Mouse (Mus musculus) spleen, postnatal 0 days (tissue): ENCODE data around the gene Adarb1. TPM values are rescaled to one million over a fixed set of nuclear protein-coding genes. Genes with fewer than 3 reads are reported as not detected.

Source experiments
- polyA plus RNA-seq: library from polyadenylated mRNA; unstranded; fragments of >200 nt; fragmentation: Nextera tagmentation; extraction: Ambion mirVana; gene quantifications from 2 replicates; pipeline ENCODE4 v1.2.1, GENCODE M21; 2015

Gene Adarb1
- polyA plus RNA-seq: 1.8 and 2.9 TPM in 2 replicates

GRCm38 (mm10) chr10:77418138-77418537 lies at the start of gene Adarb1:
Gene Adarb1, minus strand, starts transcription at chr10:77418270.

GRCm38 (mm10) chr10:77258704-77259621 lies 159.1 kb downstream of the Adarb1 start, which contains the start of gene Pofut2:
Gene Pofut2, plus strand, starts transcription at chr10:77259218.

Other genes starting within 250 kb of the Adarb1 start
- 27.4 and 35.2 TPM in 2 replicates for gene Pofut2, start 159.1 kb downstream of the Adarb1 start, polyA plus RNA-seq
- gene Fam207a, start 97.5 kb upstream of the Adarb1 start, polyA plus RNA-seq: 23.5 and 23.9 TPM in 2 replicates
- gene Itgb2, start 112.0 kb upstream of the Adarb1 start, polyA plus RNA-seq: 36.5 and 50.0 TPM in 2 replicates
- gene Pttg1ip, start 163.4 kb upstream of the Adarb1 start, polyA plus RNA-seq: 71.1 and 81.7 TPM in 2 replicates
- gene Sumo3, start 187.8 kb upstream of the Adarb1 start, polyA plus RNA-seq: 163 and 182 TPM in 2 replicates
- gene Gm49325, start 187.9 kb upstream of the Adarb1 start, polyA plus RNA-seq: 5.2 and 12.6 TPM in 2 replicates
- gene Ube2g2, start 204.0 kb upstream of the Adarb1 start, polyA plus RNA-seq: 41.2 and 42.6 TPM in 2 replicates